Mouse (Mus musculus) cerebellum, adult 18-20 months (tissue): ENCODE measurements around the gene Ncoa5.
A peak's percentile ranks its signal among the peaks of the same experiment; 100 is the strongest.

Experiments
- DNase-seq, 2 experiments: peaks; one replicate each; pipeline ENCODE4 v3.0.0; 2021

The Ncoa5 gene

DNA sequence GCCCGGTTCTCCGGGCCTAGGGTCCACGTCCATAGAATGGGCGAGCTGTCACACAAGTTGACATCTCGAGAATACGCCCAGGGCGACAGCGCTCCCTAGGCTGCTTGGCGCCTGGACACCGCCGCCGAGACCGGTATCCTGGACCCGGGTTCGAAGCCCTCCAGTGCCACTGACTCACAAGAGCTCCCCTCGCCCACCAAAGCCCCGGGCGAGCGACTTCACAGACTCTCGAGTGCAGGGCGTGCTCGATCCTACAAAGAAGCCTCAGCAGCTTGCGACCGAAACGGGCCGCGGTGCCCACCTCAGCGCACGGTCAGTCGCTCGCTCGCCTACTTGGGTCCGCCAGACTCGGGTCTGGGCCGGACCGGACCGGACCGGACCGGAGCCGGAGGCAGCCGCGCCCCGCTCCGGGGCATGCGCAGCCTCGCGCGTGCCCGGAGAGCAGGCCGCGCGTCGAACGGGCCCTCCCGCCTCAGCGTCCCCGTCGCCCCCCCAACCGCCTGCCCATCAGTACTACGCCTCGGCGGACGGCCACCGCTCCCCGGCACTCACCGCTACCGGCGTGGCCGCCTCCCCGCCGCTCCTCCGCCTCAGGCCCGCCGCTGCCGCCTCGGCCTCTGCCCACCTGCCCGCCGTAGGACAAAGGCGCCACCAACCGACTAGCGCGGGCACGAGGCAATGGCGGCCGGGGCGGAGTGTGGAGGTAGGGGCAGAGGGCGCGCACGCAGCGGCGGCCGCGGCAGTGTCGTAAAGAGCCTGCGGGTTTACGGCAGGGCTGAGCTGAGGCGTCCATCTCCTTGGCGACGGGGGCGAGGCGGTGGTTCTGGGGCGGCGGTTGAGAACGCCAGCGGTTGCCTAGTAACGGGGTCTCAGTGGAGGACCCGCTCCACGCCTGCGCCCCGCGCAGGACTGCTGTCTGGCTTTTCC lies at the start of gene Ncoa5:
Gene Ncoa5 (minus strand): TSS at position 737 of the 927 bp plus-strand sequence.
- peak; percentile 98 for DNase-seq

DNA sequence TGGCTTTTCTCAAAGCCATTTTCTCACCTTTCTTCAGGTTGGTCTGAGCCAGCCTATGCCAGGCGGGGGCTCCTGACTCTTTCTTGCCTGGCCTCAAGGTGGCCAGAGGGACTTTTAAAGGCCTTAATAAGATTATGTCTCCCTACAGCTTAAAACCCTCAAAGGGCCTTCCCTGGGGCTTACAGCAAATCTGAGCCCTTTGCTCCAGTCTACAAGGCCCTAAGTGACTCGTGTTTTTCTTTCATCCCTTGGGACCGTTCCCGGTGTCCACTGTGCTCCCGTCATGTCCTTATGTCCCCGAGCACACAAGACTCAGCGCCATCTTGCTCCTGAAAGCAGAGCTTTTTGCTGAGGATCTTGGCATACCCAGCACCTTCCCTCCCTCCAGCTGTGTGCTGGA lies 46.6 kb upstream of the Ncoa5 start:
- DNase-seq, result no peak

DNA sequence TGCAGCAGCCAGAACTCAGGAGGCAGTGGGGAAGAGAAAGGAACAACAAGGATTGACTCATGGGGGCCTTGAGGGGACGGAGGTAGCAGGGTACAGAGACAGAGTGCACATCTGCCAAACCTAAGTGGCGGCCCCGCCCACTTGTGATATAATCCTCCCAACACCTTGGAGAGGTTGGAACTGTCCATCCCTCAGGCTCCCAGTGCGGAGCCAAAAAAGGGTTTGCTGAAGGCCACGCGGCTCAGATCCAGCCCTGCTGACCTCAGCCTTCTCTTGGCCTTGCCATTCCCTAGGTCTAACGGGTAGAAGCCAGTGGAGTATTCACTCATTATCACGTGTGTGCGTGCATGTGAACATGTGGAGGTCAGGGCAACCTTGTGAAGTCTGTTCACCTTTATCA lies 46.0 kb upstream of the Ncoa5 start:
- DNase-seq, result no peak

DNA sequence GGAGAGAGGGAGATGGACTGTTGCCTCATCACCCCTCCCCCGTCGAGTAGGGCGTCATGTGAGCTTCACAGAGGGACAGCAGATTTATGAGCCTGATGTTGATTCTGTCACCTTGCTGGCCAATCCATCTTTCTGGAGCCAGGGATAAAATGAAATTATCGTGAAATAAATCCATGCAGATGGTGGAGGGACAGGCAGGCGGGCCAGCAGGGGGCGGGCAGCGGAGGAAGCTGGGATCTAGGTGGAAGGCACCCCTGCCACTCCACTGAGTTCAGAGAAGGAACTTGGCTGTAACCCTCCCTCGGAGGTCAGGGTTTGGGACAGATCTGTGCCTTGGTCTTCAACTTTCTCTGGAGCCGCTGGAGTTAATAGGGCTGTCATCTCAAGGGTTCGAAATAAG lies 43.9 kb upstream of the Ncoa5 start:
- no peak for DNase-seq

DNA sequence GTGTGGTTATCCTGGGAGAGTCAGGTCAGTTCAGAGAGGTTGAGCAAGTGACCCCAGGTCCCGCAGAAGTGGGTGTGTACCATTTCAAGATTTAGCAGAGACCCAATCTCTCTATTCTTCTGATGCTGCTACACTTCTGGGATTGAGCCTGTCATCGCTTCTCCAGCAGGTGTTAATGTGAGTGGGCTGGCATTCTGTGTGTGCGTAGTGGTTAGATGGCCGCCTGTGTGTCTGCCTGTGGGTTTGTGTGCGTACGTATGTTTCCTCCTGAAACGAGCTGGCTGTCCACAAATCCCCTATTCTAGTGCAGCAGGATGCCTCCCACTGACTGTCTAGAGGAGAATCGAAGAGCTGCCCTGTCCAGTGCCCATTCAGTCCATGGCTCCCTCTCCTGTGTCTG lies 43.4 kb upstream of the Ncoa5 start:
- no peak for DNase-seq

DNA sequence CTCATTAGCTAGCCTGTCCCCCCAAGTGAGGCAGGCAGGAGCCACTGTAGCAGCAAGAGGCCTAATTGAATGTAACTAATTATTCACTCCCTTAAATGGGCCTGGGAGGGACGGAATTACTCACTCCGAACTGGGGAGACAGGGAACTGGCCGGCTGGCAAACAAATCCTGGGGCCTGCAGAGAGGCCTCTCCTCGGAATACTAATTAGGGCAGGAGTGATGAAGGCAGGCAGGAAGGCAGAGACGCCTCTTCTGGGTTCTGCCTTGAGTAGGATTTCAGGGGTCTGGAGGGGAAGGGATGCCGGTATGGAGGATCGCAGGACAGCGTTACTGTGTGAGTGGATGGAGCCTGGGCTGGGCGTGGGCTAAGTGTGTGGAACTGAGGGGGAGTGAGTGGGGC lies 42.4 kb upstream of the Ncoa5 start:
- DNase-seq, result no peak

DNA sequence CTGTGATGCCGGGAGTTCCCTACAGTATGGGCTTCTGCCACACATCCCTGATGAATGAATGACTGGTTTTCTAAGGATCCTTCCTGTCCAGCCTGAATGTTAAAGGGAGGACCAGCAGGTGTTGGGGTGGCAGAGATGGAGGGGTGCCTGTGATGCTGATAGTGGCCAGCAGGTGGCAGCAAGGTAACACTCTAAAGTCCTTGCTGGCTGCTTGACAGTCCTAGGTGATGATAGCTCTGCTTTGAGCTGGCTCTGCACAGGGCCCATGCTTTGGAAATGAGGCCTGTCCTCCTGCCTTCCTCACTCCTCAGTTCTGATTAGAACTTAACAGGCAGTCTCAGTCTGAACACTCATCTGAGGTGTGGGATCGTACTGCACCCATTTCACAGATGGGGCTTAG lies 40.3 kb upstream of the Ncoa5 start:
- peak; percentile 90 to 94 for DNase-seq

DNA sequence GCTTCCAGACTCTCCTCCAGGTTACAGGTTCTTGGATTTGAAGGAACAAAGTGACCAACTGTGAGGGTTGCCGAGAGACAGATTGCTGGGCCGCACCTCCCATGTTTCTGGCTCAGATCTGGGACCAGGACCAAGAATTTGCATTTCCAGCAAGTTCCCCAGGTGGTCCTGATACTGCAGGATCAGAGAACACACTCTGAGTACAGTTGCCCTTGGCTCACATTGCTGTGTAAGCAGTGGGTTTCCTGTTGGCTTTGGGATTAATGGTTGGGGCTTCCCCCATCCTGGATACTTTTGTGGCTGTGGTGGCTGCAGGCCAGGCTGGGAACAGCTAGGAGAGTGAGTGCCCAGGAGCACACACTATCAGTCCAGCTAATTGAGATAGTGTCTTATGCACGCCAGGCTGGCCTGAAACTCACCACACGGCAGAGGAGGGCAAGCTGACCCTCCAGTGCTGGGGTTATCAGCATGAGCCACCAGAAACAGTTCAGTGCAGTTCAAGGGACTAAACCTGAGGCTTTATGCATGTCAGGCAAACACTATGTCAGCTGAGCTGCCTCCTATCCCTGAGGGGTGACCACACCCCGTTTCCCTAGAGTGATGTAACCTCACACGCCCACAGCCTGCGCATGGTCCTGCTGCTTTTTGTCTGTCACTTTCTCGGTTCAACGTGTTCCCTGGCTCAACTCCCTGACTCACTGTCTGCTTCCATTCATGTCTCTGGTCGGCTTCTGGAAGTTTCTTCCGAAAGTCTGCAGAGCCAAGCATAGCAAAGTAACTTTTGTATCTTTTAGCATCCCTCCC lies 39.6 kb upstream of the Ncoa5 start:
- DNase-seq, result peak; percentile 87

DNA sequence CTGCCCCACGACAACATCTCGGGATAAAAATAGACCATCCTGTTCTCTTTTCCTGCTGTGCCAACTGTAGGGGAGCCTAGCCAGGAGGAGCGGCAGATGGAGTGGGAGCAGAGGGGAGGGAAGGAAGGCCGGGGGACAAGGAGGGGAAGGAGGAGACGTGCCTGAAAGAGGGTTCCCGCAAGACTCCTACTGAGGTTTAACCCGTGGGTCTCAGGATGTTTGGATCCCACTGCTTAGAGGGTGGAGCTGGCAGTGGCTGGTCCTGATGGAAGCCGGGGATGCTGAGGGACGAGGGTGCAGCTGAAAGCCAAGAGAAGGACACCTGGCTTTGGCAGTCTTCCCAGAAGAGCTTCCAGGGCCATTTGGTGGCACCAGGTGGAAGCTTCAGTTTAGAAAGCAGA lies 38.7 kb upstream of the Ncoa5 start:
- DNase-seq, result peak; percentile 89 to 91

DNA sequence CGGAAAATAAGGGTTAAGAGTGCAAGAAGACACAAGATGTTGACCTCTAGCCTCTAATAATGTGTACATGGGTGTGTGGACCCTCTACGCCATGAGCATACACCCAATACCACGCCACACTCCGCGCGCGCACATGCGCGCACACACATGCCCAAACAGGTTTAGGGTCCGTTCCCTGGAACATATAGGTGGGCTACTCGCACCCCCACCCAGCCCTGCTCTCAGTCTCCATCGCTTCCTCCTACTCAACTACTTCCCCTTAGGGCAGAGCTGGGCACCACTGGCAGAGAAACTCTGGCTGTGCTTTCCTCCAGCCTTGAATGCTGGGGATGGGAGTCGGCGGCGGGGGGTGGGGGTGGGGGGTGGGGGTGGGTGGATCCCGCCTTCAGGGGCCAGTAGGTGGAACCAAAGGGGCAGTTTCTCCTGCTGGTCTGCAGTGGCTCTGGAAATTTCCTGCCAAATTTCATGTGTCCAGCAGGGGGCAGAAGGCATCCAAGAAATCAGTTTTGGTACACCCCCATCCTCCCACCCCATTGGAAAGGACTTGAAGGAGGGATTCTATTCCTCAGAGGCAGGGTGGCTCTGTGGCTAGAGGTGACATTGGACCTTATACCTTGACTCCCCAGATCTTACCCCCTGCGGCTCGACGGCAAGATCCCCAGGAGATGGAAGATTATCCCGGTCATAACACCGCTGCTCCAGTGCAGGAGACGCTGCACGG lies 35.6 kb upstream of the Ncoa5 start:
- peak; percentile 83 to 86 for DNase-seq

DNA sequence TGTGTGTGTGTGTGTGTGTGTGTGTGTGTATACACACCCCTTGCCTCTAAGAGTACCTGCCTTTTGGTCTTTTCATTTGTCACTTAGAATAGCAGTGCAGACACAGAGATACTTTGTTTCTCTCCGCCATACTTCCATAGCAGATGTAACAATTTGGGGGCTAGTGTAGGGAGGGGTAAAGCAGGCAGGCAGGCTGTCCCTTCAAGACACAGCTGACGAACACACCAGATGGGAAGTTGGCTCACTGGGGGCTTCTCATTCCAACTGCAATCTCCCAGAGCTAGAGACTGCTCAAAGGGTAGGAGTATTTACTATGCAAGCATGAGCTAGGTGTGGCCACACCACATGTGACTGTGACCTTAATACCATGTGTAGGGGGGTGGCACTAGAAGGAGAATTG lies 34.1 kb upstream of the Ncoa5 start:
- no peak for DNase-seq

DNA sequence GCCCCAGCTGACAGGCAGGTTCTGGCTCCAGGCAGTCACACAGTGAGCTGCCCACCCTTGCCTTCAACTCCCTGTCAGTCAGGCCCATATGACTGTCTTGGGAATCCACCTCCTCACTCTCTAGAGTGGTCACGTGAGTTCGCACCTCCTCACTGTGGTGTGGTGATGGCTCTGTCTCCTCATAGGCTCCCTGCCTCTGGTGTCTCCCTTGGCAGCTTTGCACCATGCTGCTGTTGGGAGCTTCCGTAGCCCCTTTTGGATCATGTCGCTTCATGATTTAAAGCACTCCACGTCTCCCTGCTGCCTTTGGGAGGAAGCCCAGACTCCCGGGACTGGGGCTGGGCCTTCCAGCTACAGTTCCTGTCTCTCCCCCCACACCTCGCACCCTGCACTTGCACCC lies 29.8 kb upstream of the Ncoa5 start:
- DNase-seq, result no peak

DNA sequence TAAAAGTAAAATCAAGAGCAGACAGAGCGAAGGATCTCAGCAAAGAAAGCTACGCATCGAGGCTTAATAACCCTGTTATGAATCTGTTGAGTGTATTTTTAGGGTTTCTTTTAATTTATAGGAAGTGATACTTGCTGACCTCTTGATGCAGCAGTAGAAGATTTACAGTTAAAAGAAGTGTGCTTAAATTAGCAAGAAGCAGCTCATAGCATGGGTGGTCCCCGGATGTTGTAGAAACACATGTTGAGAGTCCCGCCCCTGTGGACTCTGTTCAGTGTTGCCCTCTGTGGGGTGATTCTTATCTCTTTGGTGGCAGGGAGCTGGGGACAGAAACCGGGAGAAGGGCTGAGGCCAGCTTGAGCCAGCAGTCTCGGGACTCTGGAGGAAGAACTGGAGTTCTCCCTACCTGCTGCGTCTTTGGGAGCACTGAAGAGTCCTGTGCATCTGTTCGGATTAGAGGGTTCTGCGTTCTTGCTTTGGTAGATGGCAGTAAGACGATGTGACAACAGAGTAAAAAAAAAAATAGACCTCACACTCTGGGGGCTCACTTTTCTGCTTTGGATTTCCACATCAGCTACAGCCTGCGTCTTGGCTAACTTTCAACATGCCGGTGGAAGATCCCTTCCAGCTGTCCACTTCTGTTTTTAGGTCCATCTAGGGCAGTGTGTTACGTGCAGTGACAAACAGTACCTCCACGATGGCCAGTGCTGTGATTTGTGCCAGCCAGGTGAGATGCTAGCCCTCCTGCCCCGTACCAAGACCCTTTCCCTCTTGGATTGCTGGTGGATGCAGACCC lies 27.2 kb upstream of the Ncoa5 start:
- DNase-seq, result no peak

DNA sequence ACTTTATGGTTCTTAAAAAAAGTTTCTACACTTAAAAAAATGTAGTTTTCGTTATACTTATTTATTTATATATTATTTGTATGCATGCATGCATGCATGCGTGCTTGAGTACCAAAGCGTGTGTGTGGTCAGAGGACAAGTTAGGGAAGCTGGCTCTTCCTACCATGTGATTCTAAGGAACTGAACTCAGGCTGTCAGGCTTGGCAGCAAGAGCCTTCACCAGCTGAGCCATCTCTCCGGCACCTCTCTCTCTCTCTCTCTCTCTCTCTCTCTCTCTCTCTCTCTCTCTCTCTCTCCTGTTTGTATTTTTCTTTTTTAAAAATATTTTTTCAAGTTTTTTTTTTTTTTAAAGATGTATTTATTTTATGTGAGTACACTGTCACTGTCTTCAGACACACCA lies 25.3 kb upstream of the Ncoa5 start:
- DNase-seq, result no peak

DNA sequence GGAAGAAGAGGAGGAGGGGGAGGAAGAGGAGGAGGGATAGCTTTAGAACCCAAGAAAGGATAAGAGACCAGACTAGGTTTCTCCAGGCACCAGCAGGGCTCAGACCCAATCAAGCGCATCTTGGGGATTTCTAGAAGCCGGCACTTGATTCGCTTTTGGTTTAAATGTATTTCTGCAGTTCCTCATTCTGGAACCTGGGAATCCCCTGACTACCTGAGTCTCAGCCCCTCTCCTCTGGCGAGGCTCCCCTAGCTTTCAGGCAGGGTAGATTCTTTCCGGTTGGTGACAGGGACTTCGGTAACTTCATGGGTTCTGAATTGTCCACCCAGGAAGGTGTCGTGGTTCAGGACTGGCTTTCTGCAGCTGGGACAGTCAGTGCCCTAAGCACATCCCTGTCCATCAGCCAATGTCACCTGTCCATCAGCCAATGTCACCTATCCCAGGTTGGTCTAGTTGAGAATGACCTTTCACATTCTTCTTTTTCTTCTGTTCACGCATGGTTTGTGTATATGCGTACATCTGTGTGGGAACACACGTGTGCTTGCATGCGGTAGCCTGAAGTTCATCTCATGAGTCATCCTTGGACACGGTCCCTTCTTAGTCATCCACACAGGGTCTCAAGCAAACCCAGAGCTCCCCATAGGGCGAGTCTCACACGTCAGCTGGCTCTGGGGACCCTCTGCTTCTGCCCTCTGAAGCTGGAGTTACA lies 21.9 kb upstream of the Ncoa5 start:
- no peak for DNase-seq

DNA sequence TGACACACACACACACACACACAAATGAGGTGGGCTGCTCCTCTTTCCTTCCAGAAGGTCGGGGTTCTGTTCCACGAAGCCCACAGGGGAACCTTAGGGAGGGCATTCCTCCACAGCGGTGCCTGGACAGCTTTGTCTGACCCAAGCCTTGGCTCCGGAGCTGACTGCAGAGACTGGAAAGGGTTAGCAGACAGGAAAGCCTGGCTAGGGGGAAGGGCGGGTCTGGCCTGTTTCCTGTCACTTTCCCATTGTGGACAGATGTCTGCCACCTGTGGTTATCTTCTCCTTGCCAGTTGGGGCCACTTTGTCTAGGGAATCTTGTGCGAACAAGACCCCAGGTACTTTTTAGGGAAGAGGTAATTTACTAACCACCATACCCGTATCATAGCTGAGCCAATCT lies 21.2 kb upstream of the Ncoa5 start:
- no peak for DNase-seq

DNA sequence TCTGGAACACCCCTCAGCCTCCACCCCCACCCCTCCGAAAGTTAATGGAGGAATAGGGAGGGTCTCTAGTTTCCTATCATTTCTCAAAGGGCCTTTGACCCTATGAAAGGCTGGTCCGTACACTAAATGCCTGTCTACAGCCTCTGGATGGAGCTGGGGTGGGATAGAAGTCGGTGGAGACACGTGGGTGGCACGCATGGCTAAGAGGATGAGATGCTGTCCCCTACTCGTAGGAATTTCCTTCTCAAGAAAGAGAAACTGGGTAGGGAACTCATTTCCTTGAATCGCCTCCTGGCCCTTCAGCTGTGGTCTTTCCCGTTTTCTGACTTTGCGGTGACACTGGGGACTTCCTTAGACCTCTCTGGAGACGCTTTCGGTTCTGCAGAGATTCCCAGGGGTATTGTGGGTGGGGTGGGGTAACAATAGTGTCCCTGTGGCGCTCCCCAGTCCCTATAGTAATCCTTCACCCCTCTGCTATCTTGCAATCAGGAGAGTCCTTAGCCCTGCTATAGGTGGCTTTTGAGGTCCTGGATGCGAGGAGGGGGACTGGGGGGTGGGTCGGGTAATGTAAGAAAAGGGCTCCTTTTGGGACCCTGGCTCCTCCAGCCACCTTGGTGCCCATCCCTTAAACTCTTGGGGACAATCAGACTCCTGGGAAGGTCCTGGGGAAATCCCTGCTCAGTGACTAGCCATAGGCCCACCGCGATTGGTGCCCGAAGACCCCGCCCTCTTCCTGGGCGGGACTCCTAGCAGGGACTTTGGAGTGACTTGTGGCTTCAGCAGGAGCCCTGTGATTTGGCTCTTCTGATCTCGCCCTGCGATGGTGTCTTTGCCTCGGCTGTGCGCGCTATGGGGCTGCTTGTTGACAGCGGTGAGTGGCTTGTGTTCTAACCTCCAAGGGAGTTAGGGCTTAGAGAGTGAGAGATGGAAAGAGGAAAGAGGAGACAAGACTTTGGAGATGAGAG lies 20.5 kb upstream of the Ncoa5 start, which contains the start of gene Cd40:
Gene Cd40 (plus strand): TSS at position 740 of the 965 bp plus-strand sequence.
- peak; percentile 33 to 51 for DNase-seq

DNA sequence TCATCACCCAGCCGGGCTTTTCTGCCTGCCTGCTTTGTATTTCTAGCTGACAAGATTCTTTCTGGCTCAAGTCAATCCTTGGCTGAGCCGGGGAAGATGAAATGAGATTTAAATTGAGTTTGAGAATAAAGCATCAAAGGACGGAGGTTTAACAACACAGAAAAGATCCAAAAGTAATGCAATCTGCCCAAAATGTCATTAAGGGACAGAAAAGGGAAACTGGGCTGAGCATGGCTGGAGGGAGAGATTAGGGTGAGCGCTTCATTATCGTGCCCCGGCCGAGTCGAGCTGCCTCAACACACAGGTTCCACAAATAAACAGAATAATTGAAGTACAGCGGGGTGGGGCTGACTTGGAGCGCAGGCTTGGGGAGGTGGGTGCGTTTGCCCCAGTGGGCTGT lies 16.9 kb upstream of the Ncoa5 start:
- no peak for DNase-seq

DNA sequence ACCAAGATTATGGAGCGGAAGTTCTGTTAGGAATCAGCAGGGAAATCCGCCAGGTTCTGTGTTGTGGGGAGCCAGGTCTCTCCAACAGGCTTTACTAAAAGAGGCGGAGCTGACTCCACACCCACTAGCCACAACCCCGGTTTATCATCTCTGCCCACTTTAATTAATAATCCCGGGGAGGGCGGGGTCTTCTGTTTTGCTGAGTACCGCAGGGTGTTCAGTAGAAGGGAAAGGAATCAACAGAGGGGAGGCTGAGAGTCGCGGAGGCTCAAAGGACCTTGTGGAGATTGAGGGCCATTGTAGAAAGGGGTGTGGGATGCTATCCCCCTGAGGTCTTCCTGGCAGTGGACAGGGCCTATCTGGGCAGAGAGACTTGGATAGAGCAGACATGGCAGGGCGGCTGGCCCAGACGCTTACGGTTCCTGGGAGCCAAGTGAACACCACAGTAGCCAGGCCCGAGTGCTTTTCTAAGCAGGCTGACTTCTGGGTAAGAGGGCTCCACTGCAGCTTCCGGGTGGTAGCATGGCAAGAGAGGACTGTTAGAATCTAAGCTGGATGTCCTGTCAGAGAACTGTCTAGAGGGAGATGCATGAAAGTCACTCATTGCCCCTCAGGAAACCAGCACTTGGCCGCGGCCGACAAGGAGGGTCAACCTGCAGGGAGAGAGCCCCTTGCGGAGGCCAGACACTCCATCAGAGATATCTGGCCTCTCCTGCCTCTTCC lies 16.3 kb upstream of the Ncoa5 start:
- no peak for DNase-seq

DNA sequence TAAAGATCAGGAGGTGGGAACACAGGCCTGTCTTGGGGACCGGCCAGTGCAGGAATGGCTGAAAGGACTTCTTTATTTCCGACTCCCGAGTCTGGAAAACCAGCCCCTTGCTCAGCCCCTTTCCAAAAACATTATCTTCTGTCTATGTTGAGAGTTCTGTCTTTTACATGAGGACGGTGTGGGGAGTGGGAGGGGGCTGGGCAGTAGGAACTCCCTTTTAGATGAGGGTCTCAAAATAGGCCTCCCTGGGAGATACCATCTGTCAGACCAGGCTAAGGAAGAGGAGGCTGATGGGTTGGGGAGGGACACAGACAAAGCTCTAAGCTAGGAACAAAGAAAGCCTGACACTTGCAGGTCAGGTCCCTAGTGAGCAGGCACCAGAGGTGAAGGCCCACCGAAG lies 14.4 kb upstream of the Ncoa5 start:
- no peak for DNase-seq
